Mouse (Mus musculus) kidney, embryonic 14.5 days (tissue): ENCODE measurements at regions not wholly inside any gene's neighbourhood (a gene's known extent, or its start where the extent isn't known, plus 50 kb on each side); places are given as distances from the start of the nearest gene placed in this dataset.

Source experiments
- ATAC-seq: fragments of 200-750 bp; cut with Nextera tagmentation; 2 replicates; pipeline ENCODE4 v1.8.0; 2017; ENCODE audit warnings: moderate number of reproducible peaks, mild to moderate bottlenecking, moderate TSS enrichment, moderate library complexity; ENCODE audit not compliant: low FRiP score, low TSS enrichment
- H3K27ac ChIP-seq: fragments of 300-500 bp; sonication (generic); 2 replicates; pipeline ENCODE4 v1.5.1; 2014; ENCODE audit warnings: low read depth, mild to moderate bottlenecking, low read length, moderate library complexity, mixed read lengths
- H3K27me3 ChIP-seq: fragments of 300-500 bp; sonication (generic); 2 replicates; pipeline ENCODE4 v1.6.1; 2014; ENCODE audit warnings: mild to moderate bottlenecking, low read length; ENCODE audit not compliant: control insufficient read depth, insufficient read depth
- H3K36me3 ChIP-seq: fragments of 300-500 bp; sonication (generic); 2 replicates; pipeline ENCODE4 v1.6.1; 2014; ENCODE audit warnings: low read length, mixed read lengths; ENCODE audit not compliant: control insufficient read depth, insufficient read depth
- H3K4me1 ChIP-seq: fragments of 300-500 bp; sonication (generic); 2 replicates; pipeline ENCODE4 v1.6.1; 2014; ENCODE audit warnings: low read length, mixed read lengths; ENCODE audit not compliant: control insufficient read depth, insufficient read depth
- H3K4me2 ChIP-seq: fragments of 300-500 bp; sonication (generic); replicated peaks from 2 replicates; pipeline ENCODE4 v1.6.1; 2014; ENCODE audit warnings: low read depth, mild to moderate bottlenecking, low read length
- H3K4me3 ChIP-seq: fragments of 300-500 bp; sonication (generic); 2 replicates; pipeline ENCODE4 v1.5.1; 2014; ENCODE audit warnings: mild to moderate bottlenecking, low read length
- H3K9ac ChIP-seq: fragments of 300-500 bp; sonication (generic); 2 replicates; pipeline ENCODE4 v1.6.1; 2014; ENCODE audit warnings: low read depth, mild to moderate bottlenecking, low read length, moderate library complexity
- H3K9me3 ChIP-seq: fragments of 300-500 bp; sonication (generic); 2 replicates; pipeline ENCODE4 v1.6.1; 2016; ENCODE audit warnings: low read length; ENCODE audit not compliant: control insufficient read depth
- WGBS: fragments of 180-500 bp; shearing (Covaris S2); extraction: QIAGEN DNeasy Blood & Tissue Kit; methylation state at CpG from one replicate; pipeline ENCODE4 v1.1.7; 2014; 5-methylcytosine and 5-hydroxymethylcytosine counted together

- no peaks in the 10 kb centered on the region for H3K4me1 ChIP-seq
- no peak overlapping the region for H3K27ac ChIP-seq
- WGBS = 87% methylated on average over 8 of the region's 8 CpGs
- H3K9me3 ChIP-seq = no peaks in the 10 kb centered on the region
- no peak overlapping the region for H3K4me2 ChIP-seq
- H3K27me3 ChIP-seq = no peaks in the 10 kb centered on the region
- no peak overlapping the region for H3K4me3 ChIP-seq
- no peak for ATAC-seq
- no peak overlapping the region for H3K9ac ChIP-seq
- no peaks in the 10 kb centered on the region for H3K36me3 ChIP-seq
These were observed 74.4 kb upstream of the Lpp start for GRCm38 (mm10) chr16:24318723-24319437.

- Histone ChIP-seq H3K4me3 (no peak overlapping the region), H3K36me3 (no peaks in the 10 kb centered on the region), H3K4me1 (no peaks in the 10 kb centered on the region), H3K9ac (no peak overlapping the region), H3K9me3 (no peaks in the 10 kb centered on the region), H3K27ac (no peak overlapping the region), H3K27me3 (no peaks in the 10 kb centered on the region), H3K4me2 (no peak overlapping the region)
- WGBS = 75% methylated on average over 7 of the region's 7 CpGs
- no peak for ATAC-seq
These were observed 79.6 kb upstream of the Lpp start for GRCm38 (mm10) chr16:24313544-24314326.

- H3K9me3 ChIP-seq = no peaks in the 10 kb centered on the region
- no peak for ATAC-seq
- H3K36me3 ChIP-seq = no peaks in the 10 kb centered on the region
- H3K9ac ChIP-seq = no peak overlapping the region
- no peaks in the 10 kb centered on the region for H3K27me3 ChIP-seq
- no peaks in the 10 kb centered on the region for H3K4me1 ChIP-seq
- no peak overlapping the region for H3K4me3 ChIP-seq
- H3K4me2 ChIP-seq = no peak overlapping the region
- 100% methylated on average over 1 of the region's 1 CpGs for WGBS
- H3K27ac ChIP-seq = no peak overlapping the region
These were observed 87.9 kb upstream of the Lpp start for GRCm38 (mm10) chr16:24305391-24305790.

- no peak for ATAC-seq
- H3K9ac ChIP-seq = no peak overlapping the region
- H3K4me2 ChIP-seq = no peak overlapping the region
- 23% methylated on average over 3 of the region's 3 CpGs for WGBS
- 0 out of 2 replicates have a peak, but pooled peaks cover 3% of the 10 kb centered on the region for H3K4me1 ChIP-seq
- H3K27me3 ChIP-seq = no peaks in the 10 kb centered on the region
- no peaks in the 10 kb centered on the region for H3K36me3 ChIP-seq
- no peak overlapping the region for H3K4me3 ChIP-seq
- H3K27ac ChIP-seq = no peak overlapping the region
- no peaks in the 10 kb centered on the region for H3K9me3 ChIP-seq
These were observed 96.5 kb upstream of the Lpp start for GRCm38 (mm10) chr16:24296790-24297189.

DNA sequence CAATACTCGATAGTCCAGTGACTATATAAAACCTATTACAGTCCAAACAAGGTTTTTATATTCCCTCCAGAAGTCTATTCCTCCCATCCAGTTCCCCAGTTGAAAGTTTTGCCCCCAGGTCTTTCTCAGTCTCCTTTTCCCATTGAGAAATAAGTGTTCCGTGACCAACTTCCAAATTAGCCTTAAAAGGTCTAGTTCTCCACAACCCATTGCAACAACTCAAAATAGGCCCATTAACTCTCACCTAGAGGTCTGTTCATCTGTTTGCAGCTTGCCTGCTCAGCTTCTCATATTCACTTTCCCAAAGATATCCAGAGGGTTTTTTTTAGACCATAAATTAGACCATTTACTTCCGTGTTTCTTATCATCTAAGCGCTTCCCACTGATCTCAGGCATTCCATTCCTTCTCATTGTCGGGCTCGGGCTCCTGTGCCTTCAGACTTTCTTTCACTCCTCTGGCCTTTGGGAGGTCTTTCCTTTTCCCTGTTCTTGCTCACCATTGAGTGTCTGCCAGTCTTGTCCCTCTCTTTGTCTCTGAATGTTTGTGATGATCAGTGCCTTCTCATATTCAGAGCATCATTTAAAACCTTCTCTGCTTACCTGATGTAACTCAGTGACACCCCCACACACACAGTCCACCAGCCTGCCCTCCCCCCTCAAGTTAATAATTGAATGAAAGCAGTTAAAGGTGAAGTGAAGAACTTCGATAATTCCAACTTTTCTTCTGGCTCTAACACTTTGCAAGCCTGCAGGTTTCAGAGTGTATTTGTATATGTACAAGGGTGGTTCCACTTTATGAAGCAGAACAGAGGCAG, 97.5 kb upstream of the Lpp start:
- no peak overlapping the region for H3K9ac ChIP-seq
- 0 out of 2 replicates have a peak, but pooled peaks cover 3% of the 10 kb centered on the region for H3K4me1 ChIP-seq
- WGBS = 42% methylated on average over 7 of the region's 7 CpGs
- no peak for ATAC-seq
- no peak overlapping the region for H3K4me3 ChIP-seq
- no peaks in the 10 kb centered on the region for H3K27me3 ChIP-seq
- H3K4me2 ChIP-seq = no peak overlapping the region
- no peaks in the 10 kb centered on the region for H3K36me3 ChIP-seq
- no peak overlapping the region for H3K27ac ChIP-seq
- no peaks in the 10 kb centered on the region for H3K9me3 ChIP-seq

- Histone ChIP-seq H3K9me3 (no peaks in the 10 kb centered on the region), H3K36me3 (no peaks in the 10 kb centered on the region), H3K27me3 (no peaks in the 10 kb centered on the region), H3K9ac (no peak overlapping the region), H3K4me3 (no peak overlapping the region), H3K27ac (no peak overlapping the region), H3K4me1 (peaks cover 18% of the 10 kb centered on the region), H3K4me2 (no peak overlapping the region)
- 35% methylated on average over 3 of the region's 3 CpGs for WGBS
- no peak for ATAC-seq
These were observed 109.1 kb upstream of the Lpp start for GRCm38 (mm10) chr16:24284215-24284614.

DNA sequence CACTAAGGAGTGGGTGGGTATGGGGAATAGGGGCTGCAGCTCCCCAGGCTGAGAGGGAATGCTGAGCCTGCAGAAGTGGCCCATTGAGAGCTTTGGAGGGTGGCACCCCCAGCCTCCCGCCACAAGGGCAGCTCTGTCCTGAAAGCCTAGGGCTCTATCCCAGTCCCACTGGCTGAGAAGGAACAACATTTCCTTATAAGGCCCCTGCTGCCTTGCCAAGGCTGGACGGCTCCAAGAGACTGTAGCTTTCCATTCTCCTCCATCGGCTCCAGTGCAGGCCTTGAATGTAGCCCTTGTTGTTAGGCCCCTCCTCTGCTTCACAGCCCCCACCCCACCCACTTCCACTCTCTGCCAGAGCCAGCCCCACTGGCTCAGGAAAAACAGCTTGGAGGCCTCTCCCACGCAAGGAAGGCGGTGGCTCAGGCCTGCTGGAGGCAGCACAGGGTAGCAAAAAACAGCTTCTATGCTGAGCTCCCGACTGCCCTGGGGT, 111.1 kb upstream of the Lpp start:
- ATAC-seq = peak; percentile 95
- peak overlapping the region; percentile 19; the same call in 1 of the 2 replicates for H3K27ac ChIP-seq
- H3K36me3 ChIP-seq = no peaks in the 10 kb centered on the region
- H3K9ac ChIP-seq = no peak overlapping the region
- H3K9me3 ChIP-seq = no peaks in the 10 kb centered on the region
- no peaks in the 10 kb centered on the region for H3K27me3 ChIP-seq
- no peak overlapping the region for H3K4me2 ChIP-seq
- H3K4me3 ChIP-seq = no peak overlapping the region
- WGBS = 1% methylated on average over 6 of the region's 6 CpGs
- H3K4me1 ChIP-seq = peaks cover 18% of the 10 kb centered on the region

DNA sequence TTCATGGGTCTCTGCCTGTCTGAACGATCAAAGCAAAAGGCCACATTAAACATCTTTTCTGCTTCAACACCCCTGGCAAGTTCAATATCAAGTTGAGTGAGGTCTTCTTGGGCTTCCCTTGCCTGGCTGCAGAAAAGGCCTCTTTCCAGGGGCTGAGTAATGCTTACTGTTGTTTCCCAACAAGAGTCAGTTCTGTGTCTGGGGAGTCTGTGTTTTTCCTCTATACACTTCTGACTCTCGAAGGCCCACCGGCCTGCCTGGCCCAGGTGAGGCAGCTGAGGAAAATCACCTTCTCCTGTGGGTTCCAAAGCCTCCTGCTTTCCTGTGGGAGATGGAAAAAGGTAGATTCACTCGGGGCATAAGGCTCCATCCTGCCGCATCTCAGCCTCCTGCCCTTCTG, 111.7 kb upstream of the Lpp start:
- H3K36me3 ChIP-seq = no peaks in the 10 kb centered on the region
- no peaks in the 10 kb centered on the region for H3K9me3 ChIP-seq
- no peak overlapping the region for H3K9ac ChIP-seq
- H3K27me3 ChIP-seq = no peaks in the 10 kb centered on the region
- peak overlapping the region; percentile 47; the same call in 1 of the 2 replicates for H3K27ac ChIP-seq
- 54% methylated on average over 5 of the region's 5 CpGs for WGBS
- no peak overlapping the region for H3K4me2 ChIP-seq
- peaks cover 18% of the 10 kb centered on the region for H3K4me1 ChIP-seq
- ATAC-seq = 0 out of 2 replicates have a peak, but pooled peaks have one; percentile 2
- no peak overlapping the region for H3K4me3 ChIP-seq
